Mouse (Mus musculus): Measurements from ENCODE around the gene Mob1a. TPM values are rescaled to one million over a fixed set of nuclear protein-coding genes. Genes with fewer than 3 reads are reported as not detected.
A peak's percentile ranks its signal among the peaks of the same experiment; 100 is the strongest.

Mob1a gene
- polyA plus RNA-seq, 1 experiment from 2014 or later, result 43.3 TPM

- peaks cover 17% of the 10 kb centered on the region for H3K36me3 ChIP-seq
- ATAC-seq (ENCODE audit: insufficient number of reproducible peaks, low FRiP score), result no peak
- no peak overlapping the region for H3K4me3 ChIP-seq
- H3K27ac ChIP-seq (ENCODE audit: poor library complexity, severe bottlenecking), result no peak overlapping the region
- H3K4me1 ChIP-seq (replicated peaks), result peaks cover 7% of the 10 kb centered on the region
- no peak overlapping the region for H3K4me2 ChIP-seq
- no peaks in the 10 kb centered on the region for H3K27me3 ChIP-seq (replicated peaks)
- no peak overlapping the region for H3K9ac ChIP-seq
- H3K9me3 ChIP-seq (replicated peaks), result no peaks in the 10 kb centered on the region
These were observed 10.5 kb upstream of the Mob1a start for GRCm38 (mm10) chr6:83315293-83315692.

- Histone ChIP-seq H3K4me3 (no peak overlapping the region), H3K4me2 (peak overlapping the region; percentile 32), H3K9me3 (replicated peaks) (no peaks in the 10 kb centered on the region), H3K9ac (no peak overlapping the region), H3K27ac (ENCODE audit: poor library complexity, severe bottlenecking) (no peak overlapping the region), H3K27me3 (replicated peaks) (no peaks in the 10 kb centered on the region), H3K36me3 (peaks cover 14% of the 10 kb centered on the region), H3K4me1 (replicated peaks) (peaks cover 7% of the 10 kb centered on the region)
- ATAC-seq (ENCODE audit: insufficient number of reproducible peaks, low FRiP score), result no peak
- WGBS, result 29% methylated on average over 10 of the region's 10 CpGs
These were observed 9.8 kb upstream of the Mob1a start for GRCm38 (mm10) chr6:83316022-83316421.

GRCm38 (mm10) chr6:83317108-83317741 is 8.6 kb upstream of the Mob1a start:
- peak overlapping the region; percentile 87 for H3K9ac ChIP-seq
- peaks cover 7% of the 10 kb centered on the region for H3K4me1 ChIP-seq (replicated peaks)
- H3K27ac ChIP-seq (ENCODE audit: poor library complexity, severe bottlenecking), result peak overlapping the region; percentile 48; the same call in 1 of the 2 replicates
- no peaks in the 10 kb centered on the region for H3K27me3 ChIP-seq (replicated peaks)
- H3K4me2 ChIP-seq, result peak overlapping the region; percentile 78
- under 1% methylated on average over 52 of the region's 52 CpGs for WGBS
- H3K9me3 ChIP-seq (replicated peaks), result no peaks in the 10 kb centered on the region
- ATAC-seq (ENCODE audit: insufficient number of reproducible peaks, low FRiP score), result peak; percentile 98
- H3K36me3 ChIP-seq, result 0 out of 2 replicates have a peak, but pooled peaks cover 3% of the 10 kb centered on the region
- H3K4me3 ChIP-seq, result peak overlapping the region; percentile 93

GRCm38 (mm10) chr6:83321927-83322326 is 3.9 kb upstream of the Mob1a start:
- ATAC-seq (ENCODE audit: insufficient number of reproducible peaks, low FRiP score), result no peak

GRCm38 (mm10) chr6:83322794-83323193 is 3.0 kb upstream of the Mob1a start:
- H3K27me3 ChIP-seq (replicated peaks), result no peaks in the 10 kb centered on the region
- H3K4me3 ChIP-seq, result no peak overlapping the region
- no peak overlapping the region for H3K27ac ChIP-seq (ENCODE audit: poor library complexity, severe bottlenecking)
- H3K4me2 ChIP-seq, result no peak overlapping the region
- ATAC-seq (ENCODE audit: insufficient number of reproducible peaks, low FRiP score), result no peak
- 0 out of 2 replicates have a peak, but pooled peaks cover 1% of the 10 kb centered on the region for H3K36me3 ChIP-seq
- H3K9ac ChIP-seq, result no peak overlapping the region
- peaks cover 13% of the 10 kb centered on the region for H3K4me1 ChIP-seq (replicated peaks)
- no peaks in the 10 kb centered on the region for H3K9me3 ChIP-seq (replicated peaks)
- WGBS, result 74% methylated on average over 2 of the region's 2 CpGs

More at GRCm38 (mm10) chr6:83321927-83322326, 3.9 kb upstream of the Mob1a start:
- Histone ChIP-seq H3K4me3 (no peak overlapping the region), H3K4me1 (replicated peaks) (peaks cover 9% of the 10 kb centered on the region), H3K9ac (no peak overlapping the region), H3K9me3 (replicated peaks) (no peaks in the 10 kb centered on the region), H3K36me3 (no peaks in the 10 kb centered on the region), H3K27me3 (replicated peaks) (no peaks in the 10 kb centered on the region), H3K4me2 (no peak overlapping the region), H3K27ac (ENCODE audit: poor library complexity, severe bottlenecking) (no peak overlapping the region)
- WGBS, result 60% methylated on average over 1 of the region's 1 CpGs

GRCm38 (mm10) chr6:83323652-83324419 is 2.0 kb upstream of the Mob1a start:
- H3K36me3 ChIP-seq, result 0 out of 2 replicates have a peak, but pooled peaks cover 2% of the 10 kb centered on the region
- no peak overlapping the region for H3K4me2 ChIP-seq
- H3K27ac ChIP-seq (ENCODE audit: poor library complexity, severe bottlenecking), result no peak overlapping the region
- peaks cover 14% of the 10 kb centered on the region for H3K4me1 ChIP-seq (replicated peaks)
- H3K9me3 ChIP-seq (replicated peaks), result no peaks in the 10 kb centered on the region
- H3K9ac ChIP-seq, result no peak overlapping the region
- 64% methylated on average over 8 of the region's 8 CpGs for WGBS
- no peak overlapping the region for H3K4me3 ChIP-seq
- ATAC-seq (ENCODE audit: insufficient number of reproducible peaks, low FRiP score), result no peak
- H3K27me3 ChIP-seq (replicated peaks), result no peaks in the 10 kb centered on the region

GRCm38 (mm10) chr6:83326394-83326736 is 549 bp downstream of the Mob1a start:
- no peaks in the 10 kb centered on the region for H3K27me3 ChIP-seq (replicated peaks)
- H3K27ac ChIP-seq (ENCODE audit: poor library complexity, severe bottlenecking), result peak overlapping the region; percentile 94
- peak overlapping the region; percentile 86 for H3K4me2 ChIP-seq
- 5% methylated on average over 6 of the region's 6 CpGs for WGBS
- H3K9ac ChIP-seq, result peak overlapping the region; percentile 91
- ATAC-seq (ENCODE audit: insufficient number of reproducible peaks, low FRiP score), result no peak
- peaks cover 14% of the 10 kb centered on the region for H3K4me1 ChIP-seq (replicated peaks)
- peaks cover 18% of the 10 kb centered on the region for H3K36me3 ChIP-seq
- peak overlapping the region; percentile 80 for H3K4me3 ChIP-seq
- no peaks in the 10 kb centered on the region for H3K9me3 ChIP-seq (replicated peaks)

- Histone ChIP-seq H3K9ac (peak overlapping the region; percentile 5; the same call in 1 of the 2 replicates), H3K27ac (ENCODE audit: poor library complexity, severe bottlenecking) (no peak overlapping the region), H3K4me3 (peak overlapping the region; percentile 80), H3K27me3 (replicated peaks) (no peaks in the 10 kb centered on the region), H3K36me3 (peaks cover 22% of the 10 kb centered on the region), H3K9me3 (replicated peaks) (no peaks in the 10 kb centered on the region), H3K4me2 (peak overlapping the region; percentile 86), H3K4me1 (replicated peaks) (peaks cover 14% of the 10 kb centered on the region)
- no peak for ATAC-seq (ENCODE audit: insufficient number of reproducible peaks, low FRiP score)
- WGBS, result 60% methylated on average over 6 of the region's 6 CpGs
These were observed 945 bp downstream of the Mob1a start for GRCm38 (mm10) chr6:83326761-83327160.

- Histone ChIP-seq H3K27me3 (replicated peaks) (no peaks in the 10 kb centered on the region), H3K4me2 (no peak overlapping the region), H3K9me3 (replicated peaks) (no peaks in the 10 kb centered on the region), H3K4me3 (no peak overlapping the region), H3K4me1 (replicated peaks) (peaks cover 14% of the 10 kb centered on the region), H3K9ac (no peak overlapping the region), H3K27ac (ENCODE audit: poor library complexity, severe bottlenecking) (no peak overlapping the region), H3K36me3 (peaks cover 30% of the 10 kb centered on the region)
- WGBS, result 93% methylated on average over 3 of the region's 3 CpGs
- no peak for ATAC-seq (ENCODE audit: insufficient number of reproducible peaks, low FRiP score)
These were observed 1.9 kb downstream of the Mob1a start for GRCm38 (mm10) chr6:83327591-83328190.

GRCm38 (mm10) chr6:83341387-83341786 is 15.6 kb downstream of the Mob1a start:
- no peaks in the 10 kb centered on the region for H3K9me3 ChIP-seq (replicated peaks)
- H3K4me1 ChIP-seq (replicated peaks), result no peaks in the 10 kb centered on the region
- no peak overlapping the region for H3K27ac ChIP-seq (ENCODE audit: poor library complexity, severe bottlenecking)
- ATAC-seq (ENCODE audit: insufficient number of reproducible peaks, low FRiP score), result no peak
- H3K36me3 ChIP-seq, result peaks cover 54% of the 10 kb centered on the region
- H3K4me2 ChIP-seq, result no peak overlapping the region
- H3K4me3 ChIP-seq, result no peak overlapping the region
- H3K9ac ChIP-seq, result no peak overlapping the region
- WGBS, result 69% methylated on average over 3 of the region's 3 CpGs
- H3K27me3 ChIP-seq (replicated peaks), result no peaks in the 10 kb centered on the region

- ATAC-seq (ENCODE audit: insufficient number of reproducible peaks, low FRiP score), result no peak
- Histone ChIP-seq H3K27me3 (replicated peaks) (no peaks in the 10 kb centered on the region), H3K4me3 (no peak overlapping the region), H3K9ac (no peak overlapping the region), H3K4me1 (replicated peaks) (no peaks in the 10 kb centered on the region), H3K36me3 (peaks cover 57% of the 10 kb centered on the region), H3K27ac (ENCODE audit: poor library complexity, severe bottlenecking) (no peak overlapping the region), H3K9me3 (replicated peaks) (no peaks in the 10 kb centered on the region), H3K4me2 (no peak overlapping the region)
- 91% methylated on average over 2 of the region's 2 CpGs for WGBS
These were observed 17.1 kb downstream of the Mob1a start for GRCm38 (mm10) chr6:83342957-83343356.

All from heart, embryonic 12.5 days (tissue).